Mouse (Mus musculus): ENCODE results near the gene C1qtnf5.

GRCm38 (mm10) chr9:44137846-44138245 lies 30.8 kb downstream of the C1qtnf5 start:
- no peak for TF ChIP-seq POLR2A (IDR thresholded peaks at IDR 0.05; ENCODE audit: insufficient read depth, low read length)
- no peak for TF ChIP-seq CTCF (IDR thresholded peaks at IDR 0.05; ENCODE audit: low read depth, low read length)
- no peak for TF ChIP-seq EP300 (IDR thresholded peaks at IDR 0.05; ENCODE audit: insufficient read depth, low read depth, low read length)

Data from ES-Bruce4 (cell line).